Mouse (Mus musculus) thymus, adult 2 months (tissue): ENCODE measurements around the gene Itgb4.

ENCODE experiments used
- CTCF ChIP-seq: fragments of 200-500 bp; IDR thresholded peaks from 2 replicates; pipeline ENCODE4 v1.5.1; 2012; ENCODE audit warnings: mild to moderate bottlenecking, control low read depth, low read length, moderate library complexity, borderline replicate concordance; ENCODE audit not compliant: control insufficient read depth, poor library complexity, insufficient read depth; ENCODE audit errors: extremely low read depth
- POLR2A ChIP-seq: fragments of 200-500 bp; IDR thresholded peaks from 2 replicates; pipeline ENCODE4 v1.6.1; 2012; ENCODE audit warnings: mild to moderate bottlenecking, low read length, control low read depth, moderate library complexity; ENCODE audit not compliant: control insufficient read depth, poor library complexity, insufficient read depth; ENCODE audit errors: extremely low read depth

GRCm38 (mm10) chr11:116010948-116011347, 36.4 kb downstream of the Itgb4 start:
- TF ChIP-seq POLR2A (no peak), CTCF (no peak)
